Mouse (Mus musculus) ES-Bruce4 (cell line): ENCODE data around the gene Srd5a2. TPM values are rescaled to one million over a fixed set of nuclear protein-coding genes. Genes with fewer than 3 reads are reported as not detected.

Source experiments
- H3K27ac ChIP-seq: 2 replicates; pipeline ENCODE4 v1.5.1; 2012; ENCODE audit warnings: low read length, inconsistent platforms; ENCODE audit not compliant: insufficient read depth
- H3K27me3 ChIP-seq: 2 replicates; pipeline ENCODE4 v1.6.1; 2012; ENCODE audit warnings: mild to moderate bottlenecking, low read length, inconsistent platforms; ENCODE audit not compliant: control insufficient read depth, poor library complexity, insufficient read depth, severe bottlenecking
- H3K36me3 ChIP-seq: 2 replicates; pipeline ENCODE4 v1.6.1; 2012; ENCODE audit warnings: inconsistent platforms, mild to moderate bottlenecking, low read length, moderate library complexity; ENCODE audit not compliant: control insufficient read depth, poor library complexity, insufficient read depth, severe bottlenecking
- H3K4me1 ChIP-seq: one replicate; pipeline ENCODE4 v1.8.1; 2011; ENCODE audit warnings: low read length; ENCODE audit not compliant: control insufficient read depth, insufficient read depth
- H3K4me3 ChIP-seq: 2 replicates; pipeline ENCODE4 v1.5.1; 2011; ENCODE audit warnings: low read depth, mild to moderate bottlenecking, low read length
- H3K9ac ChIP-seq: 2 replicates; pipeline ENCODE4 v1.6.1; 2012; ENCODE audit warnings: low read depth, mild to moderate bottlenecking, inconsistent platforms; ENCODE audit not compliant: poor library complexity, severe bottlenecking
- H3K9me3 ChIP-seq: replicated peaks from 2 replicates; pipeline ENCODE4 v1.6.1; 2012; ENCODE audit warnings: mild to moderate bottlenecking, low read length, inconsistent platforms; ENCODE audit not compliant: control insufficient read depth, poor library complexity, insufficient read depth, severe bottlenecking
- CTCF ChIP-seq: IDR thresholded peaks from one replicate; pipeline ENCODE4 v1.8.1; 2011; ENCODE audit warnings: low read depth, low read length
- EP300 ChIP-seq: IDR thresholded peaks from 2 replicates; pipeline ENCODE4 v1.6.1; 2011; ENCODE audit warnings: low read depth, low read length; ENCODE audit not compliant: insufficient read depth
- POLR2A ChIP-seq: IDR thresholded peaks from one replicate; pipeline ENCODE4 v1.8.1; 2011; ENCODE audit warnings: low read length; ENCODE audit not compliant: insufficient read depth
- polyA plus RNA-seq: library from polyadenylated mRNA; stranded (reverse); fragments of >200 nt; gene quantifications from 2 replicates; pipeline ENCODE4 v1.2.4, GENCODE M21; 2011; ENCODE audit warnings: low read depth; ENCODE audit not compliant: missing spikeins, insufficient read depth, insufficient read length

Gene Srd5a2
- polyA plus RNA-seq, 1 experiment = not detected

- TF ChIP-seq EP300 = no peak
- no peak for TF ChIP-seq CTCF
- no peak for TF ChIP-seq POLR2A
- H3K9ac ChIP-seq = no peak overlapping the region
- H3K27me3 ChIP-seq = no peaks in the 10 kb centered on the region
- no peaks in the 10 kb centered on the region for H3K9me3 ChIP-seq
- no peak overlapping the region for H3K4me3 ChIP-seq
- H3K27ac ChIP-seq = no peak overlapping the region
- H3K36me3 ChIP-seq = no peaks in the 10 kb centered on the region
- H3K4me1 ChIP-seq = no peaks in the 10 kb centered on the region
Observed at GRCm38 (mm10) chr17:73995907-73996645, 51.6 kb downstream of the Srd5a2 start.

GRCm38 (mm10) chr17:73991264-73991663, 56.5 kb downstream of the Srd5a2 start:
- Histone ChIP-seq H3K4me3 (no peak overlapping the region), H3K4me1 (peaks cover 2% of the 10 kb centered on the region), H3K36me3 (no peaks in the 10 kb centered on the region), H3K9me3 (no peaks in the 10 kb centered on the region), H3K27me3 (no peaks in the 10 kb centered on the region), H3K27ac (no peak overlapping the region), H3K9ac (no peak overlapping the region)
- TF ChIP-seq CTCF = no peak
- no peak for TF ChIP-seq EP300
- TF ChIP-seq POLR2A = no peak

DNA sequence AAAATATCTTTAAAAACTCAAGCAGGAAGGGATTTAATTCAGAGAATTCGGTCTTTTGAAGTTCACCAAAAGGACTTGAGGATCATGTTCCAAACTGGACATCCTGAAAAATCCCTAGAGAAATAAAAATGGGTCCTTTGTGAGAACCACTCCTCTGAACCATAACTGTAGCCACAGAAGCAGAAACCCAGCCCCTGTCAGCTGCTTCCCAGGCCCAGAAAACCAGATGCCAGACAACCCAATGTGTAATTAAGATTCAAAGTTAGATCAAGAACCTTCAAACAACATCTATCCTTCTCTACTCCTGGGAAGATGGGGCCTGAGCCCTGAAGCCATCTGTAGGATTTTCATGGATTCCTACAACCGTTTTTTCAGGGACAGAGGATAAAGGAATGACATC, 61.1 kb downstream of the Srd5a2 start:
- no peak overlapping the region for H3K9ac ChIP-seq
- H3K36me3 ChIP-seq = no peaks in the 10 kb centered on the region
- H3K4me1 ChIP-seq = peaks cover 2% of the 10 kb centered on the region
- TF ChIP-seq CTCF = no peak
- no peak for TF ChIP-seq POLR2A
- no peak for TF ChIP-seq EP300
- no peaks in the 10 kb centered on the region for H3K27me3 ChIP-seq
- H3K9me3 ChIP-seq = no peaks in the 10 kb centered on the region
- no peak overlapping the region for H3K27ac ChIP-seq
- no peak overlapping the region for H3K4me3 ChIP-seq

GRCm38 (mm10) chr17:73985936-73986335, 61.8 kb downstream of the Srd5a2 start:
- H3K9me3 ChIP-seq = no peaks in the 10 kb centered on the region

GRCm38 (mm10) chr17:73984508-73984907, 63.2 kb downstream of the Srd5a2 start:
- no peaks in the 10 kb centered on the region for H3K27me3 ChIP-seq
- peaks cover under 1% of the 10 kb centered on the region for H3K4me1 ChIP-seq
- TF ChIP-seq POLR2A (no peak), EP300 (no peak), CTCF (no peak)
- no peak overlapping the region for H3K9ac ChIP-seq
- no peak overlapping the region for H3K27ac ChIP-seq
- H3K4me3 ChIP-seq = no peak overlapping the region
- no peaks in the 10 kb centered on the region for H3K9me3 ChIP-seq
- no peaks in the 10 kb centered on the region for H3K36me3 ChIP-seq

More at GRCm38 (mm10) chr17:73985936-73986335, 61.8 kb downstream of the Srd5a2 start:
- TF ChIP-seq EP300 (no peak), CTCF (no peak), POLR2A (no peak)
- no peak overlapping the region for H3K27ac ChIP-seq
- no peaks in the 10 kb centered on the region for H3K36me3 ChIP-seq
- peaks cover 2% of the 10 kb centered on the region for H3K4me1 ChIP-seq
- no peak overlapping the region for H3K4me3 ChIP-seq
- no peaks in the 10 kb centered on the region for H3K27me3 ChIP-seq
- H3K9ac ChIP-seq = no peak overlapping the region

DNA sequence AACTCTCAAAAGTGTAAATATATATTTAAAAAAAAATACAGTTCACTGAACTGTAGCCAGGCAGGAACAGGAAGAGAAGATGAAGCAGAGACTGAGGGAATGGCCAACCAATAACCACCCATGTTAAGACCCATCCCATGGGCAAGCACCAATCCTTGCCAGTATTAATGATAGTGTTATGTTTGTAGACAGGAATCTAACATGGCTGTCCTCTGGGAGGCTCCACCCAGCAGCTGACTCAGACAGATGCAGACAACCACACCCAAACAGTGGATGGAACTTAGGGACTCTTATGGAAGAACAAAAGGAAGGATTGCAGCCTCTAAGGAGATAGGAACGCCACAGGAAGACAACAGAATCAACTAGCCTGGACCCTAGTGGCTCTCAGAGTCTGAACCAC, 64.8 kb downstream of the Srd5a2 start:
- Histone ChIP-seq H3K9ac (no peak overlapping the region), H3K27ac (no peak overlapping the region), H3K36me3 (no peaks in the 10 kb centered on the region), H3K4me1 (no peaks in the 10 kb centered on the region), H3K9me3 (no peaks in the 10 kb centered on the region), H3K27me3 (no peaks in the 10 kb centered on the region), H3K4me3 (no peak overlapping the region)
- TF ChIP-seq EP300 = no peak
- no peak for TF ChIP-seq CTCF
- TF ChIP-seq POLR2A = no peak
